Mouse (Mus musculus): ENCODE data around the gene Sorbs1.
"Not testable (repeated sequence)": the region's sequence is repeated elsewhere in the genome, so short reads cannot be mapped to it uniquely, and the experiment has no call there.

Gene Sorbs1

GRCm38 (mm10) chr19:40513632-40514078, at the start of gene Sorbs1:
TSS of gene Sorbs1 (minus strand) at chr19:40513779.
- DNase-seq (ENCODE audit: low spot score in 2 of 2), result peak; percentile 95 to 96

- DNase-seq (ENCODE audit: low spot score in 2 of 2), result not testable (repeated sequence)
These were observed 47.9 kb upstream of the Sorbs1 start for GRCm38 (mm10) chr19:40561521-40561920.

GRCm38 (mm10) chr19:40556029-40556428, 42.5 kb upstream of the Sorbs1 start:
- no peak for DNase-seq (ENCODE audit: low spot score in 2 of 2)

GRCm38 (mm10) chr19:40555136-40555535, 41.6 kb upstream of the Sorbs1 start:
- no peak for DNase-seq (ENCODE audit: low spot score in 2 of 2)

- no peak for DNase-seq (ENCODE audit: low spot score in 2 of 2)
These were observed 40.8 kb upstream of the Sorbs1 start for GRCm38 (mm10) chr19:40554343-40554742.

GRCm38 (mm10) chr19:40553849-40554248, 40.3 kb upstream of the Sorbs1 start:
- DNase-seq (ENCODE audit: low spot score in 2 of 2), result no peak

- no peak for DNase-seq (ENCODE audit: low spot score in 2 of 2)
These were observed 39.6 kb upstream of the Sorbs1 start for GRCm38 (mm10) chr19:40553014-40553789.

GRCm38 (mm10) chr19:40549516-40550135, 36.0 kb upstream of the Sorbs1 start:
- DNase-seq (ENCODE audit: low spot score in 2 of 2), result no peak

GRCm38 (mm10) chr19:40548796-40549515, 35.4 kb upstream of the Sorbs1 start:
- no peak for DNase-seq (ENCODE audit: low spot score in 2 of 2)

GRCm38 (mm10) chr19:40548386-40548785, 34.8 kb upstream of the Sorbs1 start:
- DNase-seq (ENCODE audit: low spot score in 2 of 2), result no peak

- peak in 1 of 2 experiments; percentile 62 for DNase-seq (ENCODE audit: low spot score in 2 of 2)
These were observed 31.3 kb upstream of the Sorbs1 start for GRCm38 (mm10) chr19:40544856-40545255.

- DNase-seq (ENCODE audit: low spot score in 2 of 2), result no peak
These were observed 29.2 kb upstream of the Sorbs1 start for GRCm38 (mm10) chr19:40542776-40543175.

GRCm38 (mm10) chr19:40536526-40536925, 22.9 kb upstream of the Sorbs1 start:
- no peak for DNase-seq (ENCODE audit: low spot score in 2 of 2)

- no peak for DNase-seq (ENCODE audit: low spot score in 2 of 2)
These were observed 18.9 kb upstream of the Sorbs1 start for GRCm38 (mm10) chr19:40532525-40532924.

GRCm38 (mm10) chr19:40530323-40530722, 16.7 kb upstream of the Sorbs1 start:
- DNase-seq (ENCODE audit: low spot score in 2 of 2), result no peak

- DNase-seq (ENCODE audit: low spot score in 2 of 2), result no peak
These were observed 14.7 kb upstream of the Sorbs1 start for GRCm38 (mm10) chr19:40528254-40528653.

GRCm38 (mm10) chr19:40526367-40527014, 12.9 kb upstream of the Sorbs1 start:
- DNase-seq (ENCODE audit: low spot score in 2 of 2), result no peak

- no peak for DNase-seq (ENCODE audit: low spot score in 2 of 2)
These were observed 9.9 kb upstream of the Sorbs1 start for GRCm38 (mm10) chr19:40523431-40524005.

- DNase-seq (ENCODE audit: low spot score in 2 of 2), result no peak
These were observed 6.8 kb upstream of the Sorbs1 start for GRCm38 (mm10) chr19:40520403-40520802.

- no peak for DNase-seq (ENCODE audit: low spot score in 2 of 2)
These were observed 5.1 kb upstream of the Sorbs1 start for GRCm38 (mm10) chr19:40518706-40519105.

- no peak for DNase-seq (ENCODE audit: low spot score in 2 of 2)
These were observed 2.0 kb upstream of the Sorbs1 start for GRCm38 (mm10) chr19:40515596-40515995.

- no peak for DNase-seq (ENCODE audit: low spot score in 2 of 2)
These were observed 797 bp upstream of the Sorbs1 start for GRCm38 (mm10) chr19:40514376-40514775.
